Mouse (Mus musculus): ENCODE results near the gene St3gal5. TPM values are rescaled to one million over a fixed set of nuclear protein-coding genes. Genes with fewer than 3 reads are reported as not detected.
A peak's percentile ranks its signal among the peaks of the same experiment; 100 is the strongest.

Gene St3gal5
- total RNA-seq, 1 experiment from 2014 or later = 33.8 TPM

GRCm38 (mm10) chr6:72096217-72096616 is 1.2 kb upstream of the St3gal5 start:
- ATAC-seq (replicated peaks; ENCODE audit: low read depth, poor library complexity, severe bottlenecking) = no peak

DNA sequence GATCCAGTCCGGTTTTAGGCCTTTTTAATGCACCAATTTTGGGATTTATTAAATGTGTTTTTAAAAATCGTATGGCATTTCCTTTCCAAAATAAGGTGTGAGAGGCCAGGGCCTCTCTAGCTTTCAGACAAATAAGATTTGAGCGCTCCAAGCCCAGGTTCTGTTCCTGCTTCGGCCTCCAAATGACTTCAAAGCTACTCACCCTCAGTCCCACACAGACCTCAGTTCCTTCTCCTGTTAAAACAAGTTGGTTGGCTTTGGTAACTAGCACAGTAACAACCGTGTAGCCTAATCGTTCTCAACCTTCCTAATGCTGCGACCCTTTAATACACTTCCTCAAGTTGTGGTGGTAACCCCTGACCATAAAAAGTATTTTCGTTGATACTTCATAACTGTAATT is 723 bp upstream of the St3gal5 start:
- ATAC-seq (replicated peaks; ENCODE audit: low read depth, poor library complexity, severe bottlenecking) = no peak

- ATAC-seq (replicated peaks; ENCODE audit: low read depth, poor library complexity, severe bottlenecking) = no peak
Measured at GRCm38 (mm10) chr6:72098021-72098655, 746 bp downstream of the St3gal5 start.

DNA sequence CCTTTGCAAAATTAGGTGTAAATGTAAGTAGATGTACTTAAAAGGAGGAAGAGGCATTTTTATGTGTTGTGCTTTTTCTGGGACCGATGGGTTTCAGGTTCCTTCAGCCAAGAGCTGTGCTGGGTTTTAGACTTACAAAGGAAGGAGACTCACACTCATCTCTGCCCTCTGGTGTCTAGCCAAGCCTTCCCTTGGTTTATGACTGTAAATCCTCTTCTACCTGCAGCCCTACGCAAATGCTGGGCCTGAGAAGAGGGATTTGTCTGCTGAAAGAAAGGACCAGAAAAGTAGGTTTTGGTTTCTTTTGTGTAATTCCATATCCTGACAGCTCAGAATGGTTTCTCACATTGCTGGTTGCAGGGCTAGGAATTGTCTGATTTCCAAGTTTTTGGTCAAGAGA is 1.3 kb downstream of the St3gal5 start:
- ATAC-seq (replicated peaks; ENCODE audit: low read depth, poor library complexity, severe bottlenecking) = no peak

DNA sequence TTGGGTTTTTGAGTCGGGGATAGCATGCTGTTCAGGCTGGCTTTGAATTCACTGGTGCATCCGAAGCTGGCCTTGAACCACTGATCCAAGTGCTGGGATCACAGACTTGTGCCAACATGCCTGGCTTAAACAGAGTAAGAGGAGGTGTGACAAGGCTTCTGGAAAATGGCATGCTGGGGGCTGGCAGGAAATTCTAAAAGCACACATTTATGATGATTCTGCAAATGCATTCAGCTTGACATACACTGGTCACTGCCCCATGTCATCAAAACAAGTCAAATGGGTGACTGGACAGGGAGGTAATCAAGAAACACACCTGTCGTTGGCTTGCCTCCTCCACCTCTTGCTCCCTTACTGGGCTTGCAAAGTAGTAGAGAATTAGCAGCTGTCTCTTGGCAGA is 1.9 kb downstream of the St3gal5 start:
- ATAC-seq (replicated peaks; ENCODE audit: low read depth, poor library complexity, severe bottlenecking) = no peak

DNA sequence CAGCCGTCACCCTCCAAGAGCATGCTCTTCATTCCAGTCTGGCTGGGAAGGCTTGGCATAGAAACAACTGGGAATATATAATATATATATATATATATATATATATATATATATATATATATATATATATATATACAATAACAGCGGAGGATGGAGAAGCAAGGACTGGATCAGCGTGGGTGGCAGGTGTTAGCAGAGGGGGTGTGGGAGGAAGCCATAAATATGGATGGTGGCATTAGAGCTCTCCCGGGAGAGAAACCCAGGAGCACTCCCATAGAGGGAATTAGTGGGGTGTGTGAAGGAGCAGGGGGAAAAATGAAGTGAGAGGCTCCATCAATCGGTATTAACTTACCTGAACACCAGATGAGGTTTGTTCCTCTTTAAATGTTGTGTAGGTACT is 2.8 kb downstream of the St3gal5 start:
- no peak for ATAC-seq (replicated peaks; ENCODE audit: low read depth, poor library complexity, severe bottlenecking)

DNA sequence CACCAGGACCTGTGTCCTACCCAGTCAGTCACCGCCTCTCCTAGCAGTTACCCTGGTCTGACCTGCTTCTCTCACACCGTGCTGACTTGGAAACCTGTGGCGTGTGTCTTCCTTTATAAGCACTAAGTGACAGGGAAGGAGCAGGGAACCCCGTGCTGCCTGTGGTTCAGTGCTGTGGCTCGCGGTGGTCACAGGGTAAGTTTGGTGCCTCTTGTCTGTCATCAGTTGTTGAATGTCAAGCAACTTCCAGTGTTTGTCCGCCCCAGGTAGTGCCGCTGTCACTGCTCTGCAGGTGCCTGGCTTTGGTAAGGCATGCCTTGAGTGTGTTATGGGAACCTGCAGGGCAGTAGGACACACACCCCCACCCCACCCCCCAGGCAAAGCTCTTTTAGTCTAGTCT is 3.5 kb downstream of the St3gal5 start:
- no peak for ATAC-seq (replicated peaks; ENCODE audit: low read depth, poor library complexity, severe bottlenecking)

GRCm38 (mm10) chr6:72101386-72101785 is 4.0 kb downstream of the St3gal5 start:
- no peak for ATAC-seq (replicated peaks; ENCODE audit: low read depth, poor library complexity, severe bottlenecking)

DNA sequence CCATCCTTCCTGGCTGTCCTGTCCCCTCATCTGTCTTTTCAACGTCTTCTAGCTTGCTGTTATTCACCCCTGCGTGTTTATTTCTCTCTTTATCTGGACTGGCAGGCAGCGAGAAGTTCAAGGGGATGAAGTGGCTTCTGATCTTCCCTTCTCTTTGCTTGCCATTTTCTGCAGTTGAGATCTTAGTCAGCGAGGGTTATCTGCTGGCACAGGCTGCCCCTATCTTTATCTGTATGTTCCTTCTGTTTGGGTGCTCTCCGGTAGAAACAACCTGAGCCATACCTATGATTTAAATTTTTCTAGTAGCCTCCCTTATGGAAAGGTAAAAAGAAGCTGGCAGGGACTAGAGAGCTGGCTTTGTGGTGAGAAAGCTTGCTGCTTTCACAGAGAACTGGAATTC is 4.7 kb downstream of the St3gal5 start:
- peak; percentile 23; the same call in 1 of the 2 replicates for ATAC-seq (replicated peaks; ENCODE audit: low read depth, poor library complexity, severe bottlenecking)

- no peak for ATAC-seq (replicated peaks; ENCODE audit: low read depth, poor library complexity, severe bottlenecking)
Measured at GRCm38 (mm10) chr6:72104534-72104933, 7.1 kb downstream of the St3gal5 start.

DNA sequence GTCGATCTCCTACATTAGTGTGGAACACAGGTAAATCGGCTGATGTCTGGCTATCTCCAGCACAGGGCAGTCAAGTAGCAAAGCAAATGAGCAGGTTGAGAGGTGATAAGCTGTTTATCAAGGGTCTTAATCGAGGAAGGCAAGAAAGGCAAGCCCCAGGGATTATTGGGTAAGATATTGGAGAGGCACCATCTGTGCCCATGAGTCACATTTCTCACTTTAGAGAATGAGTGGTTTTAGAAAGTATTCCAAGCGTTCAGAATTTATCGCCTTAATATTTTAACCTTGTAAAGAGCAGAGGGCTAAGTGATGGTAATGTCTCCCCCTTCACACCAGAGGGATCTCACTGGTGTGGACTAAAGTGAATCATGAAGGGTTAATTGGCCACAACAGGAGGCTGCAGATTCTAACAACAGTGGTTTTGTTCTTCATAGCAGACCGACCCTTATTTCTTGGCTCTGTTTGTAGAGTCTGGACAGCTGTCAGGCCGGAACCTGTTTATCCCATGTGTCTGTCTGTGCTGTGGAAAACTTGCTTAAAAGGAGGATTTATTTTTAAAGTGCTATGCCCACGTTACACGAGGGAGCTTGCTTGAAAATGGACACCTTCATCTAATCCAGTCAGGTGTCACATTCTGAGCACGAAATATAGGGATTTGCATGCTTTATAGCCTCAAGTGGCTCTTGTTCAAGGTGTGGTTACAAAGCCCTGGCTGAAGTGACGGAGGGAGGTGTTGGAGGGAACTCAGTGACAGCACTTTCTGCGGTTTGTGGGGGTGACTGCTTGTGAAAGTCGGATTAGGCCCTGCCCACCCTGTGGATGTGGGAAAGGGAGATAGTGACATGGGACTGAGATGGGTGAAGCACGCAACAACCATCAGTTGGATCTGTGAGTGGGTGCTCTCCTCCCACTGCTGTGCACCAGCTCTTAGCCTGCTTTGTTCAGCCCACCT is 11.8 kb downstream of the St3gal5 start:
- ATAC-seq (replicated peaks; ENCODE audit: low read depth, poor library complexity, severe bottlenecking) = peak; percentile 70

GRCm38 (mm10) chr6:72110577-72110976 is 13.2 kb downstream of the St3gal5 start:
- ATAC-seq (replicated peaks; ENCODE audit: low read depth, poor library complexity, severe bottlenecking) = peak; percentile 33

DNA sequence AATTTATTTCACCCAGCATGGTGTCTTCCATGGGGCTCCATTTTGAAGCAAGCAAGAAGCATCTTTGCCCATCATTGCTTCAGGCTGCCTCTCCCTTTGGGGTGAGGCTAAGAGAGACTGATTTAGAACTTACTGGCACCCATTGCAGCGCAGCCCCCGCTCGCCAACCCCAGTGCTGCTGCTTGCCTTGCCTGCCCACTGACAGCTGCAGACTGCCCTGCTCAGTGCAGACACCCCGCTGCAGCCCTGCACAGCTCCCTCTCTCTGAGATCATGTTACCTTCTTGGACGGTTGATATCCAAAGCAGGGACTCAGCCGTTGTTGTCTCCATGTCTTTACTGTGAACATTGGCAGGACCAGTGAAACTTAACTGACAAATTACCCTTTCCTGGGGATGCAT is 15.2 kb downstream of the St3gal5 start:
- ATAC-seq (replicated peaks; ENCODE audit: low read depth, poor library complexity, severe bottlenecking) = no peak

DNA sequence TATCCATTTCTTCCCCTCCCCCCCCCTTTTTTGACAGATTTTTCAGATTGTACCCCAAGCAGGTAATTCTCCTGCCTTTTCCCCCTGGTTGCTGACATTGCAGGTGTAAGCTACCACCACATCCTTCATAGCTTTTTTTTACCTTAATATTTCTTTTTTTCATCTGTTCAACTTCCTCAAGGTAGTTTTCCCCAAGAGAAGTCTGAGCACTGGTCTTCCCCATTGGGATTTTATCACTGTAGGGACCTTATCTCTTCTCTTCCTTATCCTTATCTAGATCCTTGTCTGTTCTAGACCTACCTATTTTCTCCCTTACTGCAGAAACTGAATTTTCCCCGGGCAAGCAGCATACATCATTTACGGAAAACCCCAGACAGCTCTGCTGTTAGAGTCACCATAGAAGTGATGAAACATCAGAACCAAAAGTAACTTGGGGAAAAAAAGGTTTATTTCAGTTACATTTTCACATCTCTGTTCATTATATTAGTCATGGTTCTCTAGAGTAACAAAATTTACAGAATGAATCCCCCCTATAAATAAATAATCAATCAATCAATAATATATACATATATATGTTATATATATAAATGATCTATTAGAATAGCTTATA is 15.8 kb downstream of the St3gal5 start:
- ATAC-seq (replicated peaks; ENCODE audit: low read depth, poor library complexity, severe bottlenecking) = no peak

DNA sequence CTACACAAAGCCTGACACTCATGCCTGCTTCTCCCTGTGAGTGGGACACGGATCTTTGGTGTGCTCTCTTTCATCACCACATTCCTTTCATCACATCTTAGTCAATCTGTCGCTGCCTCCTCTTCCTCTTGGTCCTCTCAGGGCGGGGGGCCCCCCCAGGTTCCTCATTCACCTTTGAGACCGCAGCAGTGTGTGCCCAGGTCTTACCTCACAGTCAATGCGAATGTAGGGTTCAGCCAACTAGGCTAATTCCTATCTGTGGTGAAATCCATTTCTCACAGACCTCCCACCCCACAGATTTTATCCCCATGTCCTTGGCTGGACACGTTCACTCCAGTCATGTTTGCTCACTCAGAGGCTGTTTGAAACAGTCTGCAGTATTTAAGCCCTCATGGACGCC is 17.5 kb downstream of the St3gal5 start:
- no peak for ATAC-seq (replicated peaks; ENCODE audit: low read depth, poor library complexity, severe bottlenecking)

DNA sequence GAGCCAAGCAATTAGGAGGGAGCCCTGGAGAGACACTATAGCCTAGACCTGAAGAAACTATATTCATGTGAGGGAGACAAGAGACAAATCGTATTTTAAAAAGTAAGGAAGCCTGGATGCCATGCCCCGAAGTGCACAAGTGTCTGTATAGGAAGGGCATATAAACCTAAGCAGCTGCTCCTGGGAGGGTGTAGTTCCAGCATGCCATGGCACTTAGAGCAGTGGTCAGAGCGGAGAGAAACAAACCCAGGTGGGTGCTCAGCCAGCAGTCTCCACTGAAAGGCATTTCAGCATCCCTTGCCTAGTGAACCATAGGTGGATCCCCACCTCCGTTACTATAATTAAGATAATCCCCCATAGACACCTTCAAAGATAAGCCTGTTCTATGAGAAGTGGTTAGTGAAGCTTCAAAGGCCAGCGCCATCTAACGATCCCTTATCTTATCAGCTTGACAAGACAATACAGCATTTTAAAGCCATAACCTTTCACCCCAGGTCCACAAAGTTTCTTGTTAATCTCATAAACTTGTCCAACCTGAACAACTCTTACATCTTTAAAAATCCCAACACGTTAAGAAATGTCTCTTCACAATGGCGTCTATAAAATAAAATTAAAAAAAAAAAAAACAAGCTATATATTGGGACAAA is 20.1 kb downstream of the St3gal5 start:
- ATAC-seq (replicated peaks; ENCODE audit: low read depth, poor library complexity, severe bottlenecking) = no peak

GRCm38 (mm10) chr6:72119870-72120269 is 22.5 kb downstream of the St3gal5 start:
- ATAC-seq (replicated peaks; ENCODE audit: low read depth, poor library complexity, severe bottlenecking) = peak; percentile 61; the same call in 1 of the 2 replicates

DNA sequence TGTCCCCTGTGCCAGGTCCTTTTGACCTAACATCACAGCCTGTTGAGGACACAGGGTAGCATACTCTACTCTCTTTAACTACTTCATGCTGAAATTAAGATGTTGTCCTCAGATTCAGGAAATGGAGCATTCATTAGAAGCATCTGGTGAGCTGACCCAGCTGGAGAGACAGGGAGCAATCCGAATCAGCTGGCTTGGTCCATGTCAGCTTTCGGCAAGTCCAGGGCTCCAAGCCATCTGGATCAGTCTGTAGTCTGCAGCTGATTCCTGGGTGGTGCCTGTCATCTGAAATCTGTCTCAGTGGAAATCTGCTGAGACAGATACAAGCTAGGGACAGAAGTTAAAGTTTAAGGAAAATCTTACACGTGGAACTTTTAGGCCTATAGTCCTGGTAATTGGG is 23.9 kb downstream of the St3gal5 start:
- ATAC-seq (replicated peaks; ENCODE audit: low read depth, poor library complexity, severe bottlenecking) = no peak

DNA sequence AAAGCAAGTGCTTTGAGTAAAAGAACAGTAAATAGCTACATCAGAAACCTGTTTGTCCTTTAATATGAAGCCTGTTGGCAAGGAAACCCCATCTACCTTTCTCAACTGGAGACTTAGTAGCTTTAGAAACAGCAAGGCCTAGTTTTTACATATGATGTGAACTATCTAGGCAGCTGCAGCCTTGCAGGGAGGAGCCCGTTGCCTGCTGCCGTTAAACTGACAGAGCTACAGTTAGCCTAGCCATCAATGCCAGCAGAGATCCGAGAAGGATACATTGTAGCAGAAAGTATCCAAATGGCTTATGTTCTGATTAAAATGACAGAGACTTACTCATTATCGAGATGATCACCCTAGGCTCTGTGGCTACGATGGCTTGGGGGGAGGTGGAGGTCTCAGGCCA is 25.1 kb downstream of the St3gal5 start:
- ATAC-seq (replicated peaks; ENCODE audit: low read depth, poor library complexity, severe bottlenecking) = no peak

- no peak for ATAC-seq (replicated peaks; ENCODE audit: low read depth, poor library complexity, severe bottlenecking)
Measured at GRCm38 (mm10) chr6:72124315-72125103, 27.1 kb downstream of the St3gal5 start.

Measured in common myeloid progenitor, adult 5-6 weeks (primary cell).